Mouse (Mus musculus) hindbrain, embryonic 10.5 days (tissue): ENCODE measurements around the gene Spata16. TPM values are rescaled to one million over a fixed set of nuclear protein-coding genes. Genes with fewer than 3 reads are reported as not detected.

ENCODE experiments used
- DNase-seq: peaks from one replicate; pipeline ENCODE4 v3.0.0-alpha.2; 2017; ENCODE audit warnings: low spot score
- H3K27ac ChIP-seq: fragments of 300-500 bp; sonication (generic); 2 replicates; pipeline ENCODE4 v1.5.1; 2016; ENCODE audit warnings: mild to moderate bottlenecking, moderate library complexity
- H3K27me3 ChIP-seq: fragments of 300-500 bp; sonication (generic); 2 replicates; pipeline ENCODE4 v1.6.1; 2016; ENCODE audit warnings: mild to moderate bottlenecking; ENCODE audit not compliant: poor library complexity, insufficient read depth, severe bottlenecking
- H3K36me3 ChIP-seq: fragments of 300-500 bp; sonication (generic); 2 replicates; pipeline ENCODE4 v1.6.1; 2016; ENCODE audit warnings: mild to moderate bottlenecking, moderate library complexity
- H3K4me1 ChIP-seq: fragments of 300-500 bp; sonication (generic); replicated peaks from 2 replicates; pipeline ENCODE4 v1.6.1; 2016; ENCODE audit warnings: mild to moderate bottlenecking
- H3K4me3 ChIP-seq: fragments of 300-500 bp; sonication (generic); 2 replicates; pipeline ENCODE4 v1.5.1; 2016; ENCODE audit warnings: mild to moderate bottlenecking, moderate library complexity
- H3K9me3 ChIP-seq: fragments of 300-500 bp; sonication (generic); 2 replicates; pipeline ENCODE4 v1.6.1; 2016; ENCODE audit warnings: mild to moderate bottlenecking, moderate library complexity
- WGBS: fragments of 180-500 bp; shearing (Covaris S2); methylation state at CpG from one replicate; pipeline ENCODE4 v1.1.7; 2016; 5-methylcytosine and 5-hydroxymethylcytosine counted together
- polyA plus RNA-seq: library from polyadenylated mRNA; unstranded; fragments of >200 nt; fragmentation: Nextera tagmentation; extraction: Ambion mirVana; gene quantifications from 2 replicates; pipeline ENCODE4 v1.2.1, GENCODE M21; 2016

Spata16 gene
- polyA plus RNA-seq, 1 experiment from 2014 or later, result not detected

DNA sequence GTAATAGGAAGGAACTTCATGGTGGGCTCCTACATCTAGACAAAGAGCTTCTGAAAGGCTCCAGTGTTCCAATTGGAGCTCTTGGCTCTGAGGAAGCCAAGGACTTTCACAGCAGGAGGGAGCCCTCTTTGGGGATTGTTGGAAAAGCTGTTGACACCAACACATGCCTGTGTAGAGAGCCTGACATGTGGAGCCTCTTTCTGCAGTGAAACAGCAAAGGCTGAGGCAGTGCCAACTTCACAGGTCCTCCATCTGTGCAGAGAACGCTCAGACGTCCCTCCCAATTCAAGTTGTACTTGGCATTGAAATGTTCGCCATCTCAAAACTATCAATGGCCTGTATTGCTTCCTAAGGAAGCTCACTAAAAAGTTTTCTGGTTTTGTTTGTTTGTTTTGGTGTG, 207.6 kb downstream of the Spata16 start:
- H3K4me3 ChIP-seq, result no peak overlapping the region
- WGBS, result 85% methylated on average over 3 of the region's 3 CpGs
- H3K4me1 ChIP-seq, result no peaks in the 10 kb centered on the region
- no peaks in the 10 kb centered on the region for H3K9me3 ChIP-seq
- H3K27ac ChIP-seq, result no peak overlapping the region
- DNase-seq, result no peak
- H3K36me3 ChIP-seq, result no peaks in the 10 kb centered on the region
- H3K27me3 ChIP-seq, result no peaks in the 10 kb centered on the region

- no peak for DNase-seq
- WGBS, result 89% methylated on average over 5 of the region's 5 CpGs
- no peaks in the 10 kb centered on the region for H3K27me3 ChIP-seq
These were observed 210.5 kb downstream of the Spata16 start for GRCm38 (mm10) chr3:26847935-26848334.

DNA sequence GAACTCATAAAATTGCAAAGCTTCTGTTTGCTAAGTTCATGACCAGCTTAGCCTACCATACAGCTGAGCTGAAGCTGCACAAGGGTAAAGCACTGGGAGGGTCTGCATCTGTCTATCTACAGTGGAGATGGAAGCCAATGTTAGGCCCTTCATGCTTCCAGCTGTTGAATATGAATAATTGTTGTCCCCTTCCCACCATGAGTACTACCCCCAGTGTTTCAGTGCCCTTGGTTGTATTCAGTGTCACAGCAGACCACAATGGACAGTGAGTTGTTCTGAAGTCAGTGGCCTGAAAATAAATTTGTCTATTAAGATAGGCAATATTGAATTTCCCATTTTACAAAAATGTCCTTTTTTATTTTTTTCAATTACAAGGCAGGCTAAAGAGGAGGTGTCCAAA, 212.8 kb downstream of the Spata16 start:
- Histone ChIP-seq H3K27ac (no peak overlapping the region), H3K4me1 (peaks cover 7% of the 10 kb centered on the region), H3K4me3 (no peak overlapping the region), H3K36me3 (no peaks in the 10 kb centered on the region), H3K9me3 (no peaks in the 10 kb centered on the region), H3K27me3 (no peaks in the 10 kb centered on the region)
- DNase-seq, result no peak

More at GRCm38 (mm10) chr3:26847935-26848334, 210.5 kb downstream of the Spata16 start:
- Histone ChIP-seq H3K4me1 (peaks cover 7% of the 10 kb centered on the region), H3K36me3 (no peaks in the 10 kb centered on the region), H3K27ac (no peak overlapping the region), H3K9me3 (no peaks in the 10 kb centered on the region), H3K4me3 (no peak overlapping the region)

DNA sequence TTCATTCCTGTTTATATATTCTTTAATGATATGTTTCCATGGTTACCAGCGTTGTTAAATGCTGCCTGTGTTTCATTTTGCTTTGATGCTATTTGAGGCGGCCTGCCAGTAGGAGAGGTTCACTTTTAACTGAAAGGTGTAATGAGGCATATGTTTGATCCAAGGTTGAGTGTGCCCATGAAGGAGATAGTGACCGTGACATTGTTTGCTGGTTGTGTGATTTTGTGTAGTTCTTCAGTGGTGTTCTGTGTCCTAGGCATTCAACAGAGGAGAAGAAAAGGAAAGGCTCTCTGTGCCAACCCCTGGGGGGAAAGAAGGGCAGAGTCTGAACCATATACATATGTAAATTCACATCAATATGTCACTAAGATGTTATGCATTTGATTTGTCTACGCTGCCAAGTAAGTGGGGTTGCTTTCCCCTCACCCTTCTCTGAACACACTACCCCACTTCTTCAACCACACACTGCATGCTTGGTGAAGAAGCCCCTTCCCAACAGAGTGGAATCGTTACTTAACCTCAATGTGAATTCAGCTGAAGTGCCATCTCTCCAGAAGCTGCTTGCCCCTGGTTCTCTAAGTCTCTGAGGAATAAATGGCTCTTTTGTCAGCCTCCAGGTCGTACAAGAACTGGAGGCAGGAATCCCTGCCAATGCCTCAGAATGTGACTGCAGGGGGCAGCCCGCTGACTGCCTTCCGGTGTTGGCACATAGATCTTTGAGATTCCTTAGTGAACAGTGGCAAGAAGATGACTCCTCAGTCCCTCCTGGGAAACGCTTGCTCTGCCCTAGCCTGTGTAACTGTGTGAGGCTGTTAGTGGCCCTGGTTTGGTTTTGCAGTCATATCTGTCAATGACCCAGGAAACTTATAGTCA, 213.5 kb downstream of the Spata16 start:
- H3K27me3 ChIP-seq, result no peaks in the 10 kb centered on the region
- no peak overlapping the region for H3K27ac ChIP-seq
- no peaks in the 10 kb centered on the region for H3K36me3 ChIP-seq
- no peaks in the 10 kb centered on the region for H3K9me3 ChIP-seq
- no peak overlapping the region for H3K4me3 ChIP-seq
- no peak for DNase-seq
- H3K4me1 ChIP-seq, result peaks cover 7% of the 10 kb centered on the region
- WGBS, result 48% methylated on average over 9 of the region's 9 CpGs

DNA sequence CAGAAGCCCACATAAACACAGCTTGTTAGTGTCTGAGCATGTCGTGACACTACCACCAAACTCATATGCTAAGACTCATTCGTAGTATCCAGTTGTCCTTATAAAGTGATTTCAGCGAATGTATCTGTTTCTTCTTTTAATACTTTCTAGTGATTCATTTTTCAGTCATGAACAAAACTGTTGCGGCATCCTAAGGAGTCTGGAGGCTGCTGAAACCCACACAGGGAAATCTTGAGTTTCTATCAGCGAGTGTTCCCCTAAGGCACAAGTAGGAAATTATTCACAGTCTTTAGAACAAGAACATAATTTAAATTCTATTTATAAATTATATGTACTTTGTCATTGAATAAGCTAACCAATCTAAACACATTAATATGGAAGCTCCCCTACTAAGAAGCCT, 216.1 kb downstream of the Spata16 start:
- Histone ChIP-seq H3K36me3 (no peaks in the 10 kb centered on the region), H3K27me3 (no peaks in the 10 kb centered on the region), H3K4me3 (no peak overlapping the region), H3K4me1 (peaks cover 7% of the 10 kb centered on the region), H3K9me3 (no peaks in the 10 kb centered on the region), H3K27ac (no peak overlapping the region)
- 92% methylated on average over 5 of the region's 5 CpGs for WGBS
- no peak for DNase-seq

DNA sequence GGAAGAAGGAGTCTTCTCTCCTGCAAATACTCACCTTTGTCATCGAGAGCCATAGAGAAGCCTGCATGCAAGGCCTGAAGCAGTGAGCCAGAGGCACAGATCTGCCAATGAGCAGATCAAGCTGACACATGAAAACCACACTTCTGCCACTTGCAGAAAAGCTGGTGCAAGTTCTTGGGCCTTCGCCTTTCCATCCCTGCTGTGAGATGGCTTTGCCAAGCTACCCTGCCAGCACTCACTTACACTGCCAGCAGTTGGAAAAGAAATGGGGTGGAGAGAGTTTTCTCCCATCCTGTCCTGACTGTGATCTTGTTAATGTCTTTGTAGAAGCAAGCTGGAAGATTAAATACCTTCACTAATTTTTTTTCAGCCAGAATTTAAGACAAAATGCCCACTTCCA, 237.3 kb downstream of the Spata16 start:
- Histone ChIP-seq H3K9me3 (no peaks in the 10 kb centered on the region), H3K36me3 (no peaks in the 10 kb centered on the region), H3K4me3 (no peak overlapping the region), H3K27ac (no peak overlapping the region), H3K27me3 (no peaks in the 10 kb centered on the region), H3K4me1 (peaks cover 6% of the 10 kb centered on the region; the same call in 1 of the 2 replicates)
- DNase-seq, result no peak
- WGBS, result 71% methylated on average over 2 of the region's 2 CpGs

DNA sequence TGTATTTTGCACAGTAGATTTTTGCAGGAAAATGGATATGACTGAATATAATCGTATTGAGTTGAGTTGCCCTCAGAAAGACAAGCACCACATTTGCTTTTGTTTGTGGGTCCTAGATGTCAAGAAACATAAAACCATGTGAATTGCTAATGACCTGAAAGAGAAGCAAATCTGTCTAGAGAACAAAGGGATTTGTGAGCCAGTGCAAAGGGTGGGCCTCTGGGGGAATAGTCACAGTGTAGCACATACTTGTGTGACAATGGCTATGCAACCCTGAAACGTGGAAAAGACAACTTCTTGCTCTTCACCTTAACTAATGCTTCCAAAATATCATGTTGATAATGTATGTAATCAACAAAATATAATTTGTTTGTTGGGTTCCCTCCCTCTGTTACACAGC, 239.9 kb downstream of the Spata16 start:
- no peak overlapping the region for H3K27ac ChIP-seq
- H3K4me3 ChIP-seq, result no peak overlapping the region
- H3K27me3 ChIP-seq, result no peaks in the 10 kb centered on the region
- WGBS, result 49% methylated on average over 2 of the region's 2 CpGs
- no peaks in the 10 kb centered on the region for H3K36me3 ChIP-seq
- peaks cover 6% of the 10 kb centered on the region; the same call in 1 of the 2 replicates for H3K4me1 ChIP-seq
- no peak for DNase-seq
- H3K9me3 ChIP-seq, result no peaks in the 10 kb centered on the region

- Histone ChIP-seq H3K4me1 (0 out of 2 replicates have a peak, but pooled peaks cover 4% of the 10 kb centered on the region), H3K4me3 (no peak overlapping the region), H3K9me3 (no peaks in the 10 kb centered on the region), H3K27me3 (no peaks in the 10 kb centered on the region), H3K27ac (no peak overlapping the region), H3K36me3 (no peaks in the 10 kb centered on the region)
- WGBS, result 76% methylated on average over 1 of the region's 1 CpGs
- DNase-seq, result no peak
These were observed 279.2 kb downstream of the Spata16 start for GRCm38 (mm10) chr3:26916607-26917006.

DNA sequence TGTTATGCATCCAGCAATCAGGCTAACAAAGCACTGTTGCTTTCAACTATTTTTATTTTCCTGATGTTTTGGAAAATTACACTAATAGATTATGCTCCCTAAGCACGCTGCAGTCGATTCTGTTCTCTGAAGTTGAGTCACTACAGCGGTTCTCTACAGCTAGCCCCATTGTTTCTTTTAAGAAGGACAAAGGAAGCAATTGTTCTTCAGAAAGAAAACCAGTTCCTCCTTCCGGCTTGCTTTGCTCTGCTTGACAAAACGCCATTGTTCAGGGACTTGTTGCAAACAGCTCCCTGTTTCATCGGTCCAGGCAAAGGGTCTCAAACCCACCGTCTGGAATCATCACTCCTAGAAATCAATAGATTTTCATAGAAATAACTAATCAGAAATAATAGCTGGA, 283.6 kb downstream of the Spata16 start:
- Histone ChIP-seq H3K4me1 (0 out of 2 replicates have a peak, but pooled peaks cover 4% of the 10 kb centered on the region), H3K27me3 (no peaks in the 10 kb centered on the region), H3K36me3 (no peaks in the 10 kb centered on the region), H3K9me3 (peaks cover 9% of the 10 kb centered on the region), H3K27ac (no peak overlapping the region; the same call in 1 of the 2 replicates), H3K4me3 (no peak overlapping the region)
- 34% methylated on average over 7 of the region's 7 CpGs for WGBS
- no peak for DNase-seq

GRCm38 (mm10) chr3:26921576-26921975, 284.2 kb downstream of the Spata16 start:
- no peak for DNase-seq

GRCm38 (mm10) chr3:26923391-26923790, 286.0 kb downstream of the Spata16 start:
- WGBS, result 86% methylated on average over 5 of the region's 5 CpGs
- peaks cover 9% of the 10 kb centered on the region for H3K9me3 ChIP-seq
- no peak for DNase-seq
- no peaks in the 10 kb centered on the region for H3K27me3 ChIP-seq
- 0 out of 2 replicates have a peak, but pooled peaks cover 4% of the 10 kb centered on the region for H3K4me1 ChIP-seq
- no peak overlapping the region for H3K4me3 ChIP-seq
- no peak overlapping the region for H3K27ac ChIP-seq
- no peaks in the 10 kb centered on the region for H3K36me3 ChIP-seq

More at GRCm38 (mm10) chr3:26921576-26921975, 284.2 kb downstream of the Spata16 start:
- no peak overlapping the region for H3K4me3 ChIP-seq
- 0 out of 2 replicates have a peak, but pooled peaks cover 4% of the 10 kb centered on the region for H3K4me1 ChIP-seq
- H3K9me3 ChIP-seq, result peaks cover 9% of the 10 kb centered on the region
- H3K36me3 ChIP-seq, result no peaks in the 10 kb centered on the region
- H3K27me3 ChIP-seq, result no peaks in the 10 kb centered on the region
- H3K27ac ChIP-seq, result no peak overlapping the region
- WGBS, result 89% methylated on average over 2 of the region's 2 CpGs

DNA sequence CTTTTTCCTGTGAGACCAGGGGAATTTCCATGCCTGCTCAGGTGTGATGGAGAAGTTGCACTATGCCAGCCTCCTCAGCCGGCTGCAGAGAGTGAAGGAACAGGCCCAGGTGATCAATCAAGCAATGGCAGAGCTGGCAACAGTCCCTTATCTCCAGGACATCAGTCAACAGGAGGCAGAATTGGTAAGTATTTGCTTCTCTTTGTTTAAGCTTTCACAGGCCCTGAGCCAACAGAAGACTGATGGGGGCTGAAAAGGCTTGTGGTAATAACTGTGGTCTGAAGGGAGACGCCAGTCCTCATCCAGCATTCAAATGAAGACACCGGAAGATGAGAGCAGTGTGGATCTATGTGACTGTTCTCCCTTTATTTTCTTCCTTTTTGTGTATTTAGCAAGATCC, 286.8 kb downstream of the Spata16 start:
- Histone ChIP-seq H3K27ac (no peak overlapping the region), H3K36me3 (no peaks in the 10 kb centered on the region), H3K4me1 (0 out of 2 replicates have a peak, but pooled peaks cover 4% of the 10 kb centered on the region), H3K4me3 (no peak overlapping the region), H3K9me3 (peaks cover 9% of the 10 kb centered on the region), H3K27me3 (no peaks in the 10 kb centered on the region)
- DNase-seq, result no peak
- 60% methylated on average over 3 of the region's 3 CpGs for WGBS

DNA sequence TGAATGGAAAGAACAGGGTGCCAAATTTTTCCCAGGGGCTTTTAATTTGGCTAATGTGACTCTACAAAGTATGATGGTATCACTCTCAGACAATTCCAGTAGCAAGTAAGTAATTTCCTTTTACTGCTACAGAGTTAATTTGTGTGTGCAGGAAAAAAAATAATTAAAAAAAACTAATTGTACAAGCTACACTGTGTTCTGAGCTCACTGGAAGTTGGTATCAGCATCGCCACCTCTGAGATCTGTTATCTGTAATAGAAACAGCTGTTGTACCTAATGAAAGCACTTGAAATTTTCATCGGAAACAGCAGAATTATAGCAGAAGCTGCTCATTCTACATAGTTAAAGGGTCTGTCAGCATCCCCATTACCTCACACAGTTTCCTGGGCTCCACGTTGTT, 295.7 kb downstream of the Spata16 start:
- Histone ChIP-seq H3K4me3 (no peak overlapping the region), H3K27ac (no peak overlapping the region), H3K36me3 (no peaks in the 10 kb centered on the region), H3K9me3 (no peaks in the 10 kb centered on the region), H3K27me3 (no peaks in the 10 kb centered on the region), H3K4me1 (no peaks in the 10 kb centered on the region)
- DNase-seq, result no peak
- WGBS, result 98% methylated on average over 3 of the region's 3 CpGs
